Mouse (Mus musculus): Measurements from ENCODE around the gene Cckar.
"Not testable (repeated sequence)": the region's sequence is repeated elsewhere in the genome, so short reads cannot be mapped to it uniquely, and the experiment has no call there.

Cckar gene

GRCm38 (mm10) chr5:53673493-53674150 lies 33.9 kb downstream of the Cckar start:
- not testable (repeated sequence) for DNase-seq (ENCODE audit: low read depth, low spot score)

- peak; percentile 65 for DNase-seq (ENCODE audit: low read depth, low spot score)
Observed at GRCm38 (mm10) chr5:53672352-53672751, 35.2 kb downstream of the Cckar start.

GRCm38 (mm10) chr5:53671507-53671906 lies 36.0 kb downstream of the Cckar start:
- no peak for DNase-seq (ENCODE audit: low read depth, low spot score)

- DNase-seq (ENCODE audit: low read depth, low spot score), result no peak
Observed at GRCm38 (mm10) chr5:53670321-53670938, 37.1 kb downstream of the Cckar start.

GRCm38 (mm10) chr5:53668021-53668420 lies 39.5 kb downstream of the Cckar start:
- DNase-seq (ENCODE audit: low read depth, low spot score), result no peak

- DNase-seq (ENCODE audit: low read depth, low spot score), result no peak
Observed at GRCm38 (mm10) chr5:53663665-53664064, 43.8 kb downstream of the Cckar start.

- no peak for DNase-seq (ENCODE audit: low read depth, low spot score)
Observed at GRCm38 (mm10) chr5:53662413-53662812, 45.1 kb downstream of the Cckar start.

GRCm38 (mm10) chr5:53661508-53661907 lies 46.0 kb downstream of the Cckar start:
- no peak for DNase-seq (ENCODE audit: low read depth, low spot score)

GRCm38 (mm10) chr5:53657925-53658324 lies 49.6 kb downstream of the Cckar start:
- DNase-seq (ENCODE audit: low read depth, low spot score), result no peak

GRCm38 (mm10) chr5:53656596-53656995 lies 50.9 kb downstream of the Cckar start:
- DNase-seq (ENCODE audit: low read depth, low spot score), result no peak

All from embryo, embryonic 11.5 days (tissue).